Mouse (Mus musculus): Measurements from ENCODE around the gene Vangl2.

Gene Vangl2

GRCm38 (mm10) chr1:172027809-172028102 is 488 bp downstream of the Vangl2 start:
- no peak for DNase-seq (ENCODE audit: low spot score)

GRCm38 (mm10) chr1:172027010-172027808 is 1.0 kb downstream of the Vangl2 start:
- DNase-seq (ENCODE audit: low spot score) = peak; percentile 96

- peak; percentile 71 for DNase-seq (ENCODE audit: low spot score)
These were observed 1.9 kb downstream of the Vangl2 start for GRCm38 (mm10) chr1:172026201-172026901.

DNA sequence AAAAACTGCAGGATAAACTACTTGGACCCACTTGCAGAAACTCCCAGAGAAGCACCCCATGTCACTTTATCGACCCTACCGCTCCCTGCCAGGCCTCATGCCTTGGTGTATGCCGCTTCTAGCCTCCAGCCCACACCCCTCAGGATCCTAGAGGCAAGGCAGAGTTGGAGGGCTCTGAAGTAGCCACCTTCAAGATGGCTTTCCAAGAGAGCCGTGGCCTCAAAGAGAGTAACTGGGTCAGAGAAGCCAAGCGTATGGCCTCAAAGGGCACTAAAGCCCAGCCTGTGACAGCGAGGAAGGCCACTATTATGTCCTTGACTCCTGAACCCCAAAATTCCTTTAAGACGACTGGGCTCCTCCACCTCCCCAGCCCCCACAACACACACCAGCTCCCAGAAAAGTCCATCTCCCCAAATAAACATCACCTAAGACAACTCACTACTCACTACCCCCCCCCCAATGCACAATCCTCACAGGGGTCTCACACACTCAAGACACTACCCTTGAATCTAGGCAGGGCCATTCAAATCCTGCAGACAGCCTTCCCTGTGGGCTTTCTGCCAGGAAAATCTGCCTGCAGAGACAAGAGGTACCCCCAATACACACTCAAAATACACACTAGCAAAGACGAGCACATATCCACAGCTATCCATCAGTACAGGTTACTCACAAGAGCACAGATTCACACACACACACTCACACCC is 2.9 kb downstream of the Vangl2 start:
- no peak for DNase-seq (ENCODE audit: low spot score)

DNA sequence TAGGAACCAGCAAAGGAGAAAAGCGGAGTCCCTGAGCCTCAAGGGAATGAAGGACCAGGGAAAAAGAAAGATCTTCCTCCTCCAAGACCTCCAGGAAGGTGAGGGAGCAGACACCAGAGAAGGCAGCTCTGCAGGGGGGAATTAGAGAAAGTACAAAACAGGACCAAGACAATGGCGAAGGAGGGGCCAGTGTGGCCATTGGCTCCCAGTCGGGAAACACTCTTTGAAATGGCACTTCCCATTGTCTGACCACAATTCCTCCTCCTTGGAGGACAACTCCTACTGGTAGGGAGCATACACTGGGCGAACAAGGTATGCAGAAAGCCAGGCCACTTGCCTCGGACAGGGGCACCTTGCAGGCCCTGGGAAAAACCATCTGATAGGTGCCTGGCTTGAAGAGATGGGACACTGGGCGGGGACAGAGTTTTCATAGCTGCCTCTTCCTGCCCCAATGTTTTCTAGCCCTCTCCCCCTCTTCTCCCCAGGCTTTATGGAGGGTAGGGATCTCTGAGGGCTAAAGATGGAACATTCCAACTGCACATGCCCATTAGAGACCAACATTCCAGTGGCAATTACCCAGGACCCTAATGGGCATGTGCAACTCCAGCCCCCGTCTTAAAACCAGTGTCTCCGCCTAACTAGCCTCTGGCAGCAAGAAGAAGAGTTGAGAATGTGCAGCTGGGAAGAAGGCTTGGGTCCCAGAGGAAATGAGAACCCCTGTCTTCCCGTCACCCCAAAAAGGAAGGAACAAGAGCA is 3.9 kb downstream of the Vangl2 start:
- DNase-seq (ENCODE audit: low spot score) = peak; percentile 49

DNA sequence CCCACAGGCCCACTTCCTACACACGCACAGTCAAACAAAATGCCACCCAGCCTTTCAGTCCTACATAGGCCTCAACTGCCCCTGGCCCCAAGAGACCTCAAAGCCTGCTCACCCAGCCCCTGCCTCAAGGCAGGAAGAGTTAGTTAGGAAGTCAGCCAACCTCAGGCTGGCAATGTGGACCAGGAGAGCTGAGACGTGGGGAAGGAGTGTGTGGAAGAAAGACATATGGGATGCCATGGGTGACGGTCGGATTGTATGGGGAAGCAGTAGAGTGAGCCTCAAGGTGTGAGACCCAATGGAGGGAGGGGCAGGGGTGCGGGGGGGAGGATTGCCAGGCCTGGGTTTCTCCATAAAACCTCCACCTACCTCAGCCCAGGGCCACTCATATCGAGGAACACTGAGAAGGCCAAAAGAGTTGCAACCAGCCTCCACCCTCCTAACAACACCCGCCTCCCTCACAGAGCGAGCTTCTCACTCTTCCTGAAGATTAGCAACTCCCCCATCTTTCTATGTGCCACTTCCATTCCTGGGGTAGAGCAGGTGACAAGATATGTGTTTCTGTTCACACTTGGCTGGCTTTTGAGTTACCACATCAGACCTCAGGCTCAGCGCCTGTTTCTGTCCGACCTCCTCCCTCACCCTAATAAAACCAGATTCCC is 8.3 kb downstream of the Vangl2 start:
- no peak for DNase-seq (ENCODE audit: low spot score)

- DNase-seq (ENCODE audit: low spot score) = no peak
These were observed 8.9 kb downstream of the Vangl2 start for GRCm38 (mm10) chr1:172019339-172019738.

- DNase-seq (ENCODE audit: low spot score) = no peak
These were observed 9.6 kb downstream of the Vangl2 start for GRCm38 (mm10) chr1:172018336-172019311.

DNA sequence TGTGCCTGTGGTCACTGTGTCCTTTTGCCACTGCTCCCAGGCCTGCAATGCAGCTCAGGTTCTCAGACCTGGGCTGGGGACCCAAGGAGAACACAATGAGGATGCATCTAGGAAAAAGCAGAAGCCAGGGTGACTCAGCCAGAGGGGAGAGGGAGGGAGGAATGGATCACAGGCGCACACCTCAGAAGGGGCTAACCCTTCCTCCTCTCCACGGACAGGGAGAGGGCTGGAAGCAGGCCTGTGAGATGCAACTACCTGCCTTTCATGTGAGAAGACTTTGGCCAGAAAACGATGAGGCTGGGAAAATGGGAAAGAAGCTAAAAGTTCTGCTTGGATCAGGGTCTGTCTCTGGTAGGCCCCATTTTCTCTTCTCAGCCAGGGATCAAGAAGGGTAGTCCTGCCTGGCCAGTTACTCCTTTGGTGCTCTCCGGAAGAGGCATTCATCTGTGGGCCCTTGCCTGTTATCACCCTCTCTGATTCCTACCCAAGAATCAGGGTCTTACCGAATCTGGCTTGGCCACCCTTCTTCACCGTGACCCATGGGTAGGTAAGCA is 10.7 kb downstream of the Vangl2 start:
- DNase-seq (ENCODE audit: low spot score) = no peak

DNA sequence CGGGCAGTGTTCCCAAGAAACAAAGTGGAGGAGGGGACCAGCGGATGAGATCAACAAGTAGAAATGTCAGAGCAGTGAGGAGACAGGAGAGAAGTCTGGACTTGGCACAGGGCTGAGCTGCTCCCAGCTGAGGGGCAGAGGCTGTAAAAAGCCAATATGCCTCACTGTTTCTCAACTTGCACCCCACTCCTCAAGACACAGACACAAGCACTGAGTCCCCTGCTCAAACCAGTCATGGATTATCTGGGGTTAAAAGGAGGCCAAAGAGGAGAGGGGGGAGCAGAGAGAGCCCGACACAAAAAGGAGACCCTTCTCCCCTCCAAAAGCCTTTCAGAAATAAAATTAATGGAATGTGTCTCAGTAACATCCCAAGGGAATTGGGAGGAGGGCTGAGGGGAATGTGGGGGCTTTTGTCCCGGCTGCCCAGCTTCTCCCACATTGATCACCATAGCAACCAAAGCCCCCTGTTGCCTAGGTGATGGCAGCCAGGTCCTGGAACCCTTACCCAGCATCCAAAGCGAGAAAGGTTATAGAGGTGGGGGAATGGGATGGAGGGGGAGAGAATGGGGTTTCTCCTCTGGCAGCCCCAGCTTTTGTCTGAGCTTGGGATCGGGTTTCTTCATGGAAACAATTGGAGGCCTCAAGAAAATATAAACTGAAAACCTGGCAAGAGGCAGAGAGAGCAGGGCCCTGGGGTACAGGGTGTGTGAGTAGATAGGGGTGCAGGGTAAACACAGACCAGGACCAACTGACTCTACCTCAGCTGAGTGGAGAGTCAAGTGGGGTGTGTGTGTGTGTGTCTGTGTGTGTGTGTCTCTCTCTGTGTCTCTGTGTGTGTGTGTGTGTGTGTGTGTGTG is 11.4 kb downstream of the Vangl2 start:
- DNase-seq (ENCODE audit: low spot score) = peak; percentile 83

DNA sequence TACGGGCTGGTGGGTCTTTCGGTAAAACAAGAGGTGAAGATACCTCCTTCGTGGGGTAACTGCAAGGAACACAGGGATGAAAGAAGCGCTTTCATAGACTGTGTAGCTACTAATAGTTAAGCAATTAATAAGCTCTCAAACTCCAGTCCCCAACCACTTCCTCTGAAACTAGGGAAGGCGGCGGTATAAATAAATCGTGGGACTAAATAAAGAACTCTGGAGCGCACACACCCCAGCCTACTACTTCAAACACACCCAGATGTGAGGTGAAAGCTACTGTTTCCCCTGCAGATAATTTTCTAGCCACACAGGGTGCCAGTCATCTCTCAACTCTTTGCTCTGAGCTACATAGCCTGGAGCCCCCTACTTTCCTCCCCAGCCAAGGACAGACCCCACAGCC is 12.2 kb downstream of the Vangl2 start:
- no peak for DNase-seq (ENCODE audit: low spot score)

DNA sequence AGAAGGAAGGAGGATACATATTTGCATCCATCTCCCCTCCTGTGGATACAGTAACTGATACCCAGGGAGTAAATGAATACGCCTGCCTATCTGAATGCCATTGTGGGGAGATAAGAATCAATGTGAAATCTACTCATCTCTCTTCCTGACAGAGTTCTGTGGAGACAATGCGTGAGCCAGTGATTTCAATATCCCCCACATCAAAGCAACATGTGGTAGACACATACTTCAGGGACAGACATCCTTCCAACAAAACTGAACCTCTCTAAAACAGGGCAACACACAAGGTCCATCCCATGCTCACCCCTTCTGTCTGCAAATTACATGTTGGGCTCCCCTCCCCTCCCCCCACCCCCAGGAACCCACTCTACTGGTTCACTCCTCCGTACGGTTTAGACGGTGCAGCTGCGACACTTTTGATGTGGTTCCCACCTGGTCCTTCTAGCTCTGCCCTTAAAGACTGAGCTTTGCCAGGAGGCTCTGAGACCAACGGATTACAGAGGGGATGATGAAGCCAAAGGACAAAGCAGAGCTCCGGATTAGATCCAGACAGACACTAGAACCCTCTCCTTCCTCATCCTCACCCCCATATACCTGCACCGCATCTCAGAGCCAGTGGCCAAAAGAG is 12.8 kb downstream of the Vangl2 start:
- DNase-seq (ENCODE audit: low spot score) = no peak

GRCm38 (mm10) chr1:172014771-172015170 is 13.5 kb downstream of the Vangl2 start:
- DNase-seq (ENCODE audit: low spot score) = no peak

GRCm38 (mm10) chr1:172012030-172012429 is 16.2 kb downstream of the Vangl2 start:
- peak; percentile 88 for DNase-seq (ENCODE audit: low spot score)

GRCm38 (mm10) chr1:172010042-172010824 is 18.0 kb downstream of the Vangl2 start:
- no peak for DNase-seq (ENCODE audit: low spot score)

GRCm38 (mm10) chr1:172009406-172009805 is 18.8 kb downstream of the Vangl2 start:
- DNase-seq (ENCODE audit: low spot score) = no peak

GRCm38 (mm10) chr1:172008351-172008750 is 19.9 kb downstream of the Vangl2 start:
- no peak for DNase-seq (ENCODE audit: low spot score)

DNA sequence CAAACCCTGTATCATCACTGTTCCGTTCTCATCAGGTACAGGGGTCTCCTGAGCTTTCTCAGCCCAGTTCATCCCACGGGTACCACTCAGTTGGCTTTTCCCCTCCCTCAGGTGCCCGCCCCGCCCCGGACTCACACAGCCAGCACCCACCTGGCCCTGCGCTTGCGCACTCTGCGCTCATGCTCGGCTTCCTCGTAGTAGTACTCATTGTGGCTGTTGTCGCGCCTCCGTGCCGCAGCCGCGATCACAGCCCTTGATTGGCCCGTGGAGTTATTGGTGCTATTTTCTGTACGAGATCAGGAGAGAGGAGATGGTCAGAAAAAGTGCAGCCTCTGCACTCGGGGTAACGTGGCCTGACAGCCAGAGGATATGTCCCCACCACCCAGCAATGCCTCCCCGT is 20.5 kb downstream of the Vangl2 start:
- DNase-seq (ENCODE audit: low spot score) = no peak

Measured in retina, embryonic 14.5 days (tissue).